Mouse (Mus musculus) ovary, adult 18-20 months (tissue): ENCODE data around the gene D8Ertd738e.

Experiments used
- DNase-seq: peaks from one replicate; pipeline ENCODE4 v3.0.0; 2022; ENCODE audit warnings: low spot score, mixed read lengths

D8Ertd738e gene

DNA sequence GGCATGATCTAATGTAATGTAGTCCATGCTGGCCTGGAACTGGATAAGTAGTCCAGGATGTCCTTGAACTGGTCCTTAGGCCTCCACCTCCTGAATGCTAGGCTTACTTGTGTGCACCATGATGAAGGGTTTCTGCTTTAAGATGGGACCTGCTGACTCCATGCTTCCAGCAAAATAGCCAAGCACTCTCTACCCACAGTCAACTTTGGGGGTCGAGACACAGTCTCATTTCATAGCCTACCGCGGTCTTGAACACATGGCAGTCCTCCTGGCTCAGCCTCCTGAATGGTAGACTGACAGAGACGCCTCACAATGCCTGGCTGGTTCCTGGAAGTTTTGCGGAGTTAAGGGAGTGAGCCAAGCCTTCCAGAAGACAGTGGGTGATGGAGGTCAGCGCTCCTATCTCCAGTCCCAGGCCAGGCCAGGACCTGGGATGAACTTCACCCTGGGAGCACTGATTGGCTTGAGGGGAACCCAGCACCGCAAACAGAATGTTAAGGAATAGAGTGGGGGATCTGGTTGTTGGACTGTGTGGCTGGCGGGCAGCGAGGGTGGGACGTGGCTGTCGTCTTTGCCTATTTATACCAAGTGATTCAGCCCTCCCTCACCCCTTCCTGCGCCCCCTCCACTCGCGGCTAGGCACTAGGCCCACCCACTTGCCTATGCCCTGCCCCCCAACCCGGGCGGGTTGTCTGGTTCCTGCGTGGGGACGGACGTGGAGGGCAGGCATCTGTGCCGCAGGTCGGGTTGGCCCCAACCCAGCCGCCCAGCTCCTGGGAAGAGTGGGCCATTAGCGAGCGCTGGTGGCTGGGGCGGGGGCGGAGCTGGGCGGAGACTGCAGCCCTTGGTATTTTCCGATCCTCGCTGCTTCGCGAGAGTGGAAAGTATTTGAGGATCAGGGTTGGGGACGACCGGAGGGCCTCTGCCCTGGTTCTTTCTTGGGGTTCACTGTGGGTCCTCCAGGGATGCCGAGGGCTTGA lies 46.3 kb downstream of the D8Ertd738e start:
- peak; percentile 76 for DNase-seq

DNA sequence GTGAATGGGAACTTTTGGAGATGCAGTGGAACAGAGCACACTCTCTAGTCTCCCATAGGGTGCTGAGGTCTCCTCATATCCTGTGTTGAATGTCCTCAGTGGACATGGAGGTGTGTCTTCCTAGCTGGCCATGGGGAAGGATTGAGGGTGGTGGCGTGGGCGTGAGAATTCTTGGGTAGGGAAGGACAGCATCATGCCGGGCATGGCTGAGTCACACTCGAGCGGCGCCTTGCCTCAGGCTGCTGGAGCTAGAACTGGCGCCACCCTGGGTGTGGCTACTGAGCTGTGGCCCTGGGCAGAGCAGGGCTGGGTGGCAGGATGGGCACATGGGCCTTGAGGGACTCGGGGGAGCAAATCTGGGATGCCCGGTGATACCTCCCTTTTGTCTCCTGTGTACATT lies 47.1 kb downstream of the D8Ertd738e start:
- peak; percentile 49 for DNase-seq

DNA sequence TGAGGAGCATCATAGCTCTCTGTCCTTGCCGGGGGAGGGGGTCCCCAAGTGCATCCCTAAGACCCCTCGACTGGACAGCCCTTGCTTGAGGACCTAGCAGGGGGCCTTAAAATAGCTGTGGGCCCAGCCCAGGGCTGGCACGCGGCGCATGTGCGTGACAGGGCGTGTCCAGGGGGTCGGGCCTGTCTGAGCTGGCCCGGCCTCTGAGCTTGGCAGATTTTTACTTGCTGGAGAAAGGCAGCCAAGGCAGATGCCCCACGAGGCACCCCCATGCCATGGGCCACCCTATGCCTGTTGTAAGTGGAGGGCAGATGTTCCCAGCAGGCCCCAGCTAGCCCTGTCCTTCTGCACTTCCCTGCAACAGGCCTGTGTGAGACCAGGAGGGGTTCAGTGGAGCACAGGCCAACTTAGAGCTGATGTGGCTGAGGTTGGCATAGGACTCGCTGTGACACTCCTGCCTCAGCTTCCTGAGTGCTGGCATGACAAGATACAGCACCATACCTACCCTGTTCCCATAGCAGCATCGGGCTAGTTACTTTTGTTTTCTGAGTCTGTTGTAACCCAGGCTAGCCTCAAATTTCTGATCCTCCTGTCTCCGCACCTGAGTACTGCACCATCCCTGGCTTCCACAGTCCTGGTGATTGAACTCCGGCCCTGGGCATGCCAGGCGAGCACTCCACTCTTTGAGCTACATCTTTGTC lies 47.8 kb downstream of the D8Ertd738e start:
- DNase-seq = peak; percentile 67

DNA sequence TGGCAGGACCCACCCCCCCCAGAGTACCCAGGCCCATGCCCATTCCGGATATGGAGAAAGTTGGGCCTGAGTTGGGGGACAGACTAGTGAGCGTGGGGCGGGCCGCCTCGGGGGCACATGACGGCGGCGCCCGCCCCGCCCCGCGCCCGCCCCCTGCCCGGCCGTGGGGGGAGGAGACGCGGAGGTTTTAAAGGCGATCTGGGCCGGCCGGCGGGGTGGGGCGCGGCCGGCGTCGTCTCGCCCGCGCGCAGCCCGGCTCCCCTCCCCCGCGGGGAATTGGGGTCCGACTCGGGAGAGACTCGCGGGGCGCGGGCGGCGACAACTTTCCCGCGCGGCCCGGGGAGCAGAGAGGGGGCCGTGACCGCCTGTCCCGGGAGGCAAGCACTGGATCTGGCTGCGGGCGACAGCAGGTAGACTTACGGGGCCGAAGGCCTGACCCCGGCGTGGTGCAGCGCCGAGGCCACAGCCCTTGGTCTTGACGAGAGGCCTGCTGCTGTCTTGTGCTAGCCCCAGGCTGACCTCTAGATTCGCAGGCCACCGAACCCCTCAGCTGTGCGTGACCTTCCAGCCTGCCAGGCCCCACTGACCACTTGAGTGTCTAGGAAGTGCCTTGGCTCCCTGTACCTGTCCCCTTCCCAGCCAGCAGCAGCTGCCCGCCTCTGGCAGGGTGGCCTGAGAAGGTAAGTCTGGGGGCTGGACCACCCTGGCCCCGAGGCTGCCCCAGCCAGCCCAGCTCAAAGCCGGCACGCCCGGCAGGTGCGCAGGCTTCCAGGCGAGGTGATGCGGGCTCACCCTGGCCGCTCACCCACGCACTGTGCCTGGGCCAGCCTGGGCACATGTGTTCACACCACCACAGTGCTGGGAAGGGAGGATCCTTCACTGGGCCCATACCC lies 48.6 kb downstream of the D8Ertd738e start:
- peak; percentile 73 for DNase-seq

DNA sequence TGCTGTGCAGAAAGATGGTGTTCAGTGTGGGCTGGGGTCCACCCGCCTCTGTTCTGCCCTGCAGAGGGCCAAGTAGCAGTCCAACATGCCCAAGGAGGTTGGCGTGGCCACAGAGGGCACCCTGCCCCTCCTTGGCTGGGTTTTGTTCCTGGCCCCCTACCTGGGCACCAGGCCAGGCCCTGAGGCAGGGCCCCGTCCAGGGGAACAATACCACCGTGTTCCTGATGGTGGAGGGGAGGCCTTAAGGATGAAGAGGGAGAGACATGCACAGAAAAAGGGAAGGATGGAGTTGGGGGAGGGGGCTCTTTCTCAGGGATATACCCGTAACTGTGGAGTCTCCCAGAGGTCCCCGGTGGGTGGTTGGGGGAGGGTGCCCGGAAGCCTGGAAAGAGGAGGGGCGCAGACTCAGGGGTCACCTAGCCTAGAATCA lies 49.4 kb downstream of the D8Ertd738e start:
- DNase-seq = no peak

DNA sequence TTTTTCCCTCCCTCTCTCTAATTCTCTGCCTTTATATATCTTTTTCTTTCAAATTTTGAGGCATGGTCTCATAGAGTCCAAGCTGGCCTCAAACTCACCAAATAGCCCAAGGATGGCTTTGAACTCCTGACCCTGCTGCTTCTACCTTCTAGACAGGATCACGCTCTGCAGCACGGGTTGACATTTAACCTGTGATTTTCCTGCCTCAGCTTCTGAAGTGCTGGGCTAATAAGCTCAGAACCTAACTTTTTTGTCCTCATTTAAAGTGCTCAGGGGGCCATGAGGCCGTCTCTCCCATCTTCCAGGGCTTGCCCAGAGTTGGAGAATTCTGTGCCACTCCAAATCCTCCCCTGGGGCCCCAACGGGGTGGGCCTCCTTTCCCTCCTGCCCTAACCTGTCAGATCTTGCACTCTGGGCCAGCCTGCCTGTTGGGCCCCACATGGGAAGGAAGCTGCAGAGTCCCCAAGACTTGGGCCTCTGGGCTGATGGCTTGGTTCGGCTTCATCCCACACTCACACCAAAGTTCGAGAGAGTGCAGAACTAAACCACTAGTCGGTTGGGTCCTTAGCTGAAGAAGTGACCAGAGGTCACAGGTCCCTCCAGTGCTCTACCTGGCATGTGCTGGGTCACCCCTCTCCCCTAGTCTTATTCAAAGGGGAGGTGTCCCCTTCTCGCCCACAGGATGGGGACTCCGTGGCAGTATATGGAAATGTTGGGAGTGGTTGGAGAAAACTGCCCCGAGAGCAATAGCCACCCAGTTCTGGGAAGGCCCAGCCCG lies 50.0 kb downstream of the D8Ertd738e start:
- no peak for DNase-seq

DNA sequence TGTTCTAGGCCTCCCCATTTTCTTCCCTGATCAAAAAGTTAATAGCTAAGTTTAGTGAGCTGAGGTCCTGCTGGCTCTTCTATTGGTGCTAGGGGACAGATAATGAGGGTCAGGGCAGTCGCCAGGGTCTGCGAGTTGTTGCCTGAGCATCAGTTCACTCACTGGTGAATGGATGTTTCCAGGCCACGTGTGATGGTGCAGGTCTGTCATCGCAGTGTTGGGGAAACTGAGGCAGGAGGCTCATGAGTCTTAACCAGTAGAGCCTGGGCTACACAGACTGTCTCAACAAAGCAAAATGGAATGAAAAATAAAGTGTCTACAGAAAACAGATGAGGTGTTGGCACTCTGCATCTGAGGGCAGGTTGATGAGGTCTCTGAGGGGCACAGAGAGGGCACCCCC lies 50.6 kb downstream of the D8Ertd738e start:
- no peak for DNase-seq

DNA sequence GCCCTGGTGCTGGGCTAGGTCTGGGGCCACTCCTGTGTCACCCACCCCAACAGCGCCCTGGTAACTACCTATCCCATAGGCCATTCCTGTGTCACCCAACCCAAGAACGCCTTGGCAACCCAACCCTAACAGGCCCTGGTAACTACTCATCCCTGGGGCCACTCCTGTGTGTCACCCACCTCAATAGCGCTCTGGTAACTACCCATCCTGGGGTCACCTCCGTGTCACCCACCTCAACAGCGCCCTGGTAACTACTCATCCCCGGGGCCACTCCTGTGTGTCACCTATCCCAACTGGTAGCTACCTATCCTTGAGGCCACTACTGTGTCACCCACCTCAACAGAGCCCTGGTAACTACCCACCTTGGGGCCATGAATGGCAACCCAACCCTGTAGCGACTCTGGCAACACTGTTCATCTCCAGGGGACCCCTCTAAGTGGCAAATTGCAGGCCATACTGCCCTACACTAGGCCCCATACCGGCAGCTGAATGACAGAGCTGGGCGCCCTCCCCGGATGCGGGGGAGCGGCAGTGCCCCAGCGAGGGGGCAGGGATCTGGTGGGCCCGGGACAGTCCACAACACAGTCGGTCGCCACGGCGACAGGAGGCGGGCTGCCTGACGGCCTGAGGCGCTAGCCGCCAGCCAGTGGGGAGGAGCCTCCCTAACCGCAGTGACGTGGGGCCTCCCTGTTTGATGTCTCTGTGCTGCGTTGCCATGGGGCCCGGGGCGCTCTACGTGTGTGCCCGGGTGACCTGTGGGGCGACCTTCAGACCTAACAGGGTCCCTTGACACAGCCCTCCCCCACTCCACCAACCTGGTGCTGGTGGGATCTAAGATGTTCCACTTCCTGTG lies 51.4 kb downstream of the D8Ertd738e start:
- peak; percentile 90 for DNase-seq

DNA sequence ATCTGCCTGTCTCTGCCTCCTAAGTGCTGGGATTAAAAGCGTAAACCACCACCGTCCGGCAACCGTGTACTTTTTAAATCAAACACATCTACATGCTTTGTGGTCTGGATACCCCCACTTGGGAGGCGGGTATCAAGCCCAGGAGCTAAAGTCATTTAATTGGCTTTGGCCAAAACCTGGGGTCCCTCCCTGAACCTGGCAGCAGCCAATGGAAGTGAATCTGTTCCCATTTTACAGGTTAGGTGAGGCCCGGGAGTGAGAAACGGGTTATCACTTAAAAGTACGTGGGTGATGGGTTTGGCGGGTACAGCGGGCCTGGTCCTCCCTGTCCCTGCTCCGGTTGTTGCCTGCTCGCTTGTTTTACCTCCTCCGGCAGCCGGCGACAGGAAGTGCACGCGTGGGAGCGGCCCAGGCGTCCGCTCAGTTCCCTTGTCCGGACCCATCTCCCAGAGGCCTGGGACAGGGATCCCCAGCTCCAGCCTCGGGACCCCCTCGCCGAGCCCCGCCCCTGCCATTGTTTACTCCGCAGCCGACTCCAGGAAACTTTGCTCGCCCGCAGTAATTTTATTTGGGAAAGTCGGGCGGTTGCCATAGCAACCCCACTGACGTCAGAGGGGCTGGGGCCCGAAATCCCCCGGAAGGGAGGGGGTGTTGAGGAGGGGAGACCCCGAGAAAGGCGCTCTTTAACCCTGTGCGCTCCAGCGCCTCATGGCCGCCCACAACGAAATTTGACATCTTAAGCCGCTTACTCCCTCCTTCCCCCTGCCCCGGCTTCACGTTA lies 52.2 kb downstream of the D8Ertd738e start:
- peak; percentile 83 for DNase-seq
